Mouse (Mus musculus): ENCODE measurements at regions not wholly inside any gene's neighbourhood (a gene's known extent, or its start where the extent isn't known, plus 50 kb on each side); places are given as distances from the start of the nearest gene placed in this dataset.

- TF ChIP-seq POLR2A (IDR thresholded peaks at IDR 0.05; ENCODE audit: borderline replicate concordance, insufficient read depth, low read length): no peak
- no peak for TF ChIP-seq CTCF (IDR thresholded peaks at IDR 0.05; ENCODE audit: borderline replicate concordance, insufficient read depth, low read depth, low read length)
Observed at GRCm38 (mm10) chr16:24238075-24238555, 155.2 kb upstream of the Lpp start.

All from cerebellum, adult 2 months (tissue).